Mouse (Mus musculus) R1 (cell line): ENCODE results near the gene Blm.

Experiments used
- DNase-seq: peaks from one replicate; pipeline ENCODE4 v3.0.0-alpha.2; 2018; ENCODE audit warnings: low read depth, low spot score

The Blm gene

DNA sequence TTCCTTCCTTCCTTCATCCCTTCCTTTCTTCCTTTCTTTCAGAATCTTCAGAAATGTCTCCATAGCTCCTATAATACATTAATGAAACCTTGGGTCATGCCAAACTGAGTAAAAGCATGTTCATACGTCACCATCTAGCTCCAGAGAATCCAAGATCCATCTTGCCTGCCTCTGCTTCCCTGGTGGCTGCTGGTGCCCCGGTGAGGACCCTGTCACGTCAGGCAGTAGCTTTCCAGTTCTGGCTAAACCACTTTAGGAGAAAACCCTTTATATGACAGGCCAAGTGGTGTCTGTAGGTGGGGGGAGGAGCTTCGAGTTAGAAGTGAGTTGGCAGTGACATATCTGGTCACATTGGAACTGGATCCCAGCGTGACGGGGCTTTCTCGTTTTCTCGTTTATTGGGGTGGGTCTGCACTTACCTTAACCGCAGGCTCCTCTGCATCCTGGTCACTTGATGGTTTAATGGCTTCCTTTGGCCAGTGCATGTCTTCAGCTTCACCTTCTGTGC, 129.7 kb downstream of the Blm start, which contains the start of gene Furin:
Furin (minus strand) TSS at position 249 of the 508 bp plus-strand sequence.
- DNase-seq: no peak
